Mouse (Mus musculus) heart, adult 2 months (tissue): Measurements from ENCODE around the gene Zg16. TPM values are rescaled to one million over a fixed set of nuclear protein-coding genes. Genes with fewer than 3 reads are reported as not detected.
A peak's percentile ranks its signal among the peaks of the same experiment; 100 is the strongest.
"Not testable (repeated sequence)": the region's sequence is repeated elsewhere in the genome, so short reads cannot be mapped to it uniquely, and the experiment has no call there.

Source experiments
- DNase-seq, 2 experiments: peaks; one replicate each; pipeline ENCODE4 v3.0.0; 2021
- H3K27ac ChIP-seq: fragments of 200-600 bp; 2 replicates; pipeline ENCODE4 v1.8.1; 2022
- H3K27me3 ChIP-seq: fragments of 200-500 bp; 2 replicates; pipeline ENCODE4 v1.6.1; 2012; ENCODE audit warnings: mild to moderate bottlenecking, low read length, inconsistent platforms, mixed read lengths; ENCODE audit not compliant: control insufficient read depth, insufficient read depth
- H3K36me3 ChIP-seq: fragments of 200-500 bp; 2 replicates; pipeline ENCODE4 v1.6.1; 2012; ENCODE audit warnings: low read length, inconsistent platforms; ENCODE audit not compliant: control insufficient read depth, insufficient read depth
- H3K4me1 ChIP-seq: fragments of 200-500 bp; 2 replicates; pipeline ENCODE4 v1.6.1; 2011; ENCODE audit warnings: low read length; ENCODE audit not compliant: control insufficient read depth, insufficient read depth
- H3K4me3 ChIP-seq: fragments of 200-600 bp; 2 replicates; pipeline ENCODE4 v1.8.1; 2022
- H3K79me2 ChIP-seq: fragments of 200-500 bp; replicated peaks from 2 replicates; pipeline ENCODE4 v1.6.1; 2012; ENCODE audit warnings: mild to moderate bottlenecking, inconsistent platforms, low read length, moderate library complexity, mixed read lengths; ENCODE audit not compliant: control insufficient read depth, insufficient read depth
- H3K9ac ChIP-seq: fragments of 200-500 bp; 2 replicates; pipeline ENCODE4 v1.6.1; 2012; ENCODE audit warnings: low read depth, mild to moderate bottlenecking, control low read depth, inconsistent platforms, low read length, mixed read lengths
- CTCF ChIP-seq: fragments of 200-600 bp; IDR thresholded peaks from 2 replicates; pipeline ENCODE4 v1.8.1; 2022; ENCODE audit warnings: antibody characterized with exemption, mild to moderate bottlenecking, moderate library complexity
- EP300 ChIP-seq: fragments of 200-500 bp; IDR thresholded peaks from 2 replicates; pipeline ENCODE4 v1.6.1; 2011; ENCODE audit warnings: low read depth, low read length, control low read depth; ENCODE audit not compliant: insufficient read depth
- POLR2A ChIP-seq: fragments of 200-500 bp; IDR thresholded peaks from 2 replicates; pipeline ENCODE4 v1.6.1; 2011; ENCODE audit warnings: mild to moderate bottlenecking, low read depth, low read length, control low read depth; ENCODE audit not compliant: insufficient read depth
- WGBS: fragments of 180-500 bp; shearing (Covaris S2); methylation state at CpG from one replicate; pipeline ENCODE4 v1.1.7; 2018; 5-methylcytosine and 5-hydroxymethylcytosine counted together
- intact Hi-C: fragments of 180-260 bp; cut with DNase I; formaldehyde crosslinking; loops from one replicate; pipeline ENCODE4 v1.15.1; 2025
- long read RNA-seq: library from polyadenylated mRNA; stranded (forward); transcript quantifications from one replicate; pipeline ENCODE4 v2.0.0, GENCODE M21; 2021
- polyA plus RNA-seq: library from polyadenylated mRNA; depleted of rRNA; stranded (reverse); fragments of >200 nt; gene quantifications from 2 replicates; pipeline ENCODE4 v1.2.3, GENCODE M21; 2012; rRNA removed
- total RNA-seq, 2 experiments: library from RNA; stranded (reverse); gene quantifications; 2 replicates each; pipeline ENCODE4 v1.2.3; 2021

The Zg16 gene
- not detected for total RNA-seq
- not detected in 2 replicates for polyA plus RNA-seq
- long read RNA-seq, result 0 reads

DNA sequence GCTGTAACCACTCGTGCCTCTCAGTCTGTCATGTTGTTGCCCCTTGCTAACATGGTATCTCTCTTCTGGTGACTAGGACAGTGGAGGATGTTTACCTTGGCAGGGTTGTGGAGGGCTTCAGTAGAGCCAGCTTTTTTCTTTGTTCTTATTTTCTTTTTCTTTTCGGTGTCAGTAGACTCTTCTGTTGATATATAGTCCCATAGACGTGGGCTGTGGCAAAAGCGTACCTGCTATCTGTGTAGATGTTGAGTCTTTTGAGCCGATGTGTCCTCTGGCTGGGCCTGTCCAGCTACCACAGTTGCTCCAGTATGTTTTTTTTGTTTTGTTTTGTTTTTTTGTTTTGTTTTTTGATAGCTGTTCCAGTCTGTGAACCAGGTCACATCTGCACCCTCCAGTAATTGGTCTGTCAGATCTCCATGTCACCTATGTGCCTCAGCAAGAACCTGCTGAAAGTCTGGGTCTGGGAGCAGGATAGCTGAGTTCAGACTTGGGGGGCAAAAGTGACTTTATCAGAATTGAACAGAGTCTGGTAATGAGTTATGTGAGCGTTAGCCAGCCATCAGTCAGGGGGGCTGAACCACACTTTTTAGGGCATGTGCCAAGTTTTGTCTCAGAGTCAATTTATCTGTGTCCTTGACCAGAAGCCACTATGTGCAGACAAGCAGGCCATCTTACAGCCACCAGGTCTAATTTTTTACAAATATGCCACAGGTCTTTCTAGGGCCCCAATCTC lies at the start of gene Zg16:
Zg16 (minus strand) TSS at position 51 of the 733 bp plus-strand sequence.
- H3K27me3 ChIP-seq, H3K36me3 ChIP-seq, H3K4me1 ChIP-seq, H3K4me3 ChIP-seq, DNase-seq, H3K9ac ChIP-seq, H3K79me2 ChIP-seq, intact Hi-C loops, H3K27ac ChIP-seq: not testable (repeated sequence)
- 60% methylated on average over 6 of the region's 6 CpGs for WGBS

DNA sequence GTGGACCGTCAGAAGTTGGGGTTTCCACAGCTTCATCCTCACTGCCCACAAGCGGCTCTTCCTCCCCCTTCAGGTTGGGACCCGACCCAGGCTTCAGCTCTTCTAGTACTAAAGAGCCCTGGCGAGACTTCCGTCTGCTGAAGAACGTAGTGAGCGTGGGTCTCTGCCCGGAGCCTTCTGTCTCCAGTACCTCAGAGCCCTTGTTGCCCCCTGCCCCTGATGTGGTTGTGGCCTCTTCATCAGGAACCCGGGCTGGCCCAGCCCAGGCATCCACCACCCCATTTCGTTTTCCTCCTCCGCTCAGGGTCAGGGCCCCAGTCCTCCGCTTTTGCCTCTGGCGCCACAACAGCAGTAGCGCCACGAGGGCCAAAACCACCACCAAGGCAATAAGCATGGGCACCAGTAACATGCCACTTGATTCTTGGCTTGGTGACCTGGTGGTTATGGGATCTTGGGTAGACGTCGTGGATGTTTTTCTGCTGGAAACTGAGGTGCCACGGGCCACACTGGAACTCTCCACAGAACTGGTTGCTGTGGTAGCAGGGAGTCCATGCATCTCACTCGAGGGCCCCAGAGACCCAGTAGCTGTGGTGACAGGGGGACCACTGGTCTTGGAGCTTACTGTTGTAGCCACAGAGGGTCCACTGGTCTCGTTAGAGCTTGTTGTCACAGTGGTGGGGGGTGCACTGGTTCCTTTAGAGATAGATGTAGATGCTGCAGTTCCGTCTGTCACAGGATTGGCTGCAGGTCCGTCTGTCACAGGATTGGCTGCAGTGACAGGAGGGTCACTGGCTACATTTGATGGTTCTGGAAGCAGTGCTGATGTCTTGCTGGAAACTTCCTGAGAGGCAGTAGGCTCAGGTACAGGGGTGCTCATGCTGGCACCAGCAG lies 49.3 kb upstream of the Zg16 start:
- Histone ChIP-seq H3K4me3 (no peak overlapping the region), H3K36me3 (no peaks in the 10 kb centered on the region), H3K9ac (no peak overlapping the region), H3K27me3 (no peaks in the 10 kb centered on the region), H3K79me2 (no peaks in the 10 kb centered on the region), H3K4me1 (no peaks in the 10 kb centered on the region), H3K27ac (no peak overlapping the region)
- intact Hi-C loops, result no loop called here
- 81% methylated on average over 22 of the region's 22 CpGs for WGBS
- no peak for TF ChIP-seq CTCF
- DNase-seq, result no peak

DNA sequence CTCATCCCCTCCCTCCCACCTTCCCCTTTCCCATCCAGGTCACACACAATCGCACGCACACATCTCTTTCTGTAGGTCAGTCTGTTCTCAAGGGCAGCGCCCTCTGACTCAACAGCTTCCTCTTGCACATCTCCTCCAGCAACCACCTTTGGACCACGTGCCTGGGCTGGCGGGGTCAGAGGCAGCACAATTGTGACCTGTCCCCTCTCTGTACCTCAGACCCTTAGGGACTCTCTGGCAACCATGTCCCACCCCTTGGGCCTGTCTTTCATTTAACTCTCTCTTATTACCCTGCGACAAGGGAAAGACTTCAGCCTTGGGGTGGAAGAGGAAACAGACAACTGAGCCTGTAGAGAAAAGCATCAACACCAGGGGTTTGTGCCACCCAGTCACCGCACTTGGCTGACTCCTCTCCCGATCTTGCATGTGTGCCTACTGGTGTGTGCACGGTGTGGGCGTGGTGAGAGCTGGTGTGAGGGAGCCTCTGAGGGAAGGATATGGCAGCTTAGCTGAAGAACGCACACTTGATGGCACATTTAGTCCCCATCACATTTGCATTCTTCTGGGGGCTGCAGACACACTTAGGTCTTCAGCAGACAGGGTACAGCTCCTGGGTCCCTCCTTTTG lies 47.8 kb upstream of the Zg16 start:
- Histone ChIP-seq H3K79me2 (no peaks in the 10 kb centered on the region), H3K9ac (no peak overlapping the region), H3K4me3 (no peak overlapping the region), H3K27me3 (no peaks in the 10 kb centered on the region), H3K27ac (no peak overlapping the region), H3K36me3 (no peaks in the 10 kb centered on the region), H3K4me1 (no peaks in the 10 kb centered on the region)
- DNase-seq, result no peak
- intact Hi-C loops, result loop anchor here (5.0 kb wide), 1 partner anchor 37 kb away; no protein-coding TSS in a partner anchor
- 73% methylated on average over 11 of the region's 11 CpGs for WGBS
- TF ChIP-seq EP300 (no peak), POLR2A (no peak), CTCF (no peak)

DNA sequence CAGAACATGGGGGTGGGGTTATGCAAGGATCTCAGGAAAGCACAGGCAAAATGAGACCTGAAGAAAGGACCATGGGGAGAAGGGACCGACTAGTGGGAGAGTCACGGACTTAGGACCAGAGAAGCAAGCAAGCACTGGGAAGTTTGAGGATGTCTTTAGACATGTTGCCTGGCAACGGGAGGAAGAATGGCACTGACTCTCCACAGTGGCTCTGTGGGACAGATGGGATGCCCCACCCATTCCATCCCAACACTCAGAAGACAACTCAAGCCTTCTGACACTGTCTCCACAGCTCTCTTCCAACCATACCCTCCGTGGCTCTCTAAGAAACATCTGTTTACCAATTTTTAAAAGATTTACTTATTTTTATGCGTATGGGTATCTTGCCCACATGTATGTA lies 46.0 kb upstream of the Zg16 start:
- Histone ChIP-seq H3K9ac (no peak overlapping the region), H3K79me2 (no peaks in the 10 kb centered on the region), H3K36me3 (no peaks in the 10 kb centered on the region), H3K4me3 (no peak overlapping the region), H3K27me3 (no peaks in the 10 kb centered on the region), H3K27ac (no peak overlapping the region), H3K4me1 (no peaks in the 10 kb centered on the region)
- TF ChIP-seq EP300 (no peak), CTCF (no peak), POLR2A (no peak)
- DNase-seq, result no peak
- WGBS, result 68% methylated on average over 5 of the region's 5 CpGs
- intact Hi-C loops, result loop anchor here (5.0 kb wide), 1 partner anchor 39 kb away; no protein-coding TSS in a partner anchor

DNA sequence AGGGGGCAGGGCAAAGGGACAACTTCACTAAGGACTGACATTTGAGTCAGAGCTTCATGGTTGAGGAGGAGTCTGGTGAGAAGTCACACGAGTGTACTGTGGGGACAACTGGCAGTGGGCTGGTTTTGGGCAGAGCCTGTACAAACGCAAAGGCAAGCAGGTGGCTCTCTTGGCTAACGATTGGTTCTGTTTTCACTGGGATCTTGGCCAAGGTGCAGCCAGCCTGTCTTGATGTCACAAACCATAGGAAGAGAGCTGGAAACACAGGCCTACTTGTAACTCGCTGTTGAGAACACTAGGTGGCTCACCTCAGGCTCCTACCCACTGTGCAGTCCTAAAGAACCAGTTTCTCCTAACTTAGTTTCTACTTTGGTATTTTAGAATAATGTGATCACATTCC lies 42.5 kb upstream of the Zg16 start:
- no peak for DNase-seq
- 9% methylated on average over 4 of the region's 4 CpGs for WGBS

DNA sequence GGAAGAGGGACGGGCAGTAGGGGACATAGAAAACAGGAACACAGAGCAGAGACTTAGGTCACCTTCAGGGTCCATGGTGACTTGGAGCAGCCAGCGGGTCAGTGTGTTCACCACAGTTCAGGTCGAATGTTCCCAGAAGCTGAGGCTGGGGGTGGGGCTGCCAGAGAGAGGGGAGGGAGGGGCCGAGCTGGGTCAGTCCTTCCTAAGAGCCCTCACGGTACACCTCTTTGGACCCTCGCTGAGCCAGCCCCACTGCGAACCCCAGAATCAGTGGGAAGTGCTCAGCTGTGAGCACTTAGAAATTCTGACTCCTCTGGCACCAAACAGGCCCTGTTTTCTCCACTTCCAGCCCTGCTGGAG lies 34.8 kb upstream of the Zg16 start, which contains the start of gene Qprt:
Qprt (minus strand) TSS at position 316 of the 360 bp plus-strand sequence.
- H3K27me3 ChIP-seq, result no peaks in the 10 kb centered on the region; the same call in 1 of the 2 replicates
- no peaks in the 10 kb centered on the region for H3K36me3 ChIP-seq
- TF ChIP-seq CTCF (no peak), EP300 (no peak), POLR2A (no peak)
- H3K9ac ChIP-seq, result no peak within 1 kb of the TSS
- WGBS, result 39% methylated on average over 7 of the region's 7 CpGs
- no peak within 1 kb of the TSS for H3K27ac ChIP-seq
- peaks cover 5% of the 10 kb centered on the region for H3K4me1 ChIP-seq
- no peaks in the 10 kb centered on the region for H3K79me2 ChIP-seq
- no peak within 1 kb of the TSS for H3K4me3 ChIP-seq
- DNase-seq, result no peak
- intact Hi-C loops, result loop anchor here (5.0 kb wide), 1 partner anchor 60 kb away; no protein-coding TSS in a partner anchor

More for the DNA sequence above, 42.5 kb upstream of the Zg16 start:
- Histone ChIP-seq H3K79me2 (no peaks in the 10 kb centered on the region), H3K36me3 (no peaks in the 10 kb centered on the region), H3K27ac (no peak overlapping the region), H3K27me3 (no peaks in the 10 kb centered on the region), H3K9ac (no peak overlapping the region), H3K4me3 (no peak overlapping the region), H3K4me1 (no peaks in the 10 kb centered on the region)
- intact Hi-C loops, result loop anchor here (5.0 kb wide), 1 partner anchor 43 kb away; no protein-coding TSS in a partner anchor
- TF ChIP-seq CTCF (peak; percentile 66), POLR2A (no peak)
